Mouse (Mus musculus) G1E (cell line): ENCODE data around the gene Rgcc.

Source experiments
- CTCF ChIP-seq: IDR thresholded peaks from 2 replicates; pipeline ENCODE4 v1.5.1; 2012; ENCODE audit warnings: low read depth, low read length, inconsistent platforms, mixed read lengths
- GATA1 ChIP-seq: IDR thresholded peaks from 2 replicates; pipeline ENCODE4 v1.6.1; 2012; ENCODE audit warnings: borderline replicate concordance, low read length, inconsistent platforms, mixed read lengths
- TAL1 ChIP-seq: conservative IDR thresholded peaks from 2 replicates; pipeline ENCODE4 v1.6.1; 2012; ENCODE audit warnings: low read depth, low read length, inconsistent platforms, mixed read lengths

DNA sequence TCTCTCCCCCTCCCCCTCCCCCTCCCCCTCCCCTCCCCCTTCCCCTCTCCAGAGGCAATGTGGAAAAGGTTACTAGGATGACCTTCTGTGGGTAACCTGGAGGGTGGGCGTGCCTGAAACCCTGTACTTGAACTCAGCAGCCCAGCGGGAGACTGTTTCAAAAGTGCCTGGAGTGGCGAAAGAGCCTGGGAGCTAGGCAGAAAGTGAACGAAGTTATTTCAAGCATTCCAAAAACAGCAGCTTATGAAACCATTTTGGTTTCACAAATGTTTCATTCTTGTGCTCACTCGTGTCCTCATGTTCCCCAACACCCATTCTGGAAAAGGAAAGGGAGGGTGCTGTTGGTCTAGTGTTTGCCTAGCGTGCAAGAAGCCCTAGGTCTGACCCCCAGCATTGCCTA is 1.6 kb downstream of the Rgcc start:
- TF ChIP-seq CTCF: no peak
- no peak for TF ChIP-seq GATA1
- no peak for TF ChIP-seq TAL1
